Mouse (Mus musculus) stomach, embryonic 16.5 days (tissue): ENCODE measurements around the gene Pla2g4d. TPM values are rescaled to one million over a fixed set of nuclear protein-coding genes. Genes with fewer than 3 reads are reported as not detected.
"Not testable (repeated sequence)": the region's sequence is repeated elsewhere in the genome, so short reads cannot be mapped to it uniquely, and the experiment has no call there.

Experiments used
- ATAC-seq: fragments of 200-750 bp; cut with Nextera tagmentation; 2 replicates; pipeline ENCODE4 v1.8.0; 2017; ENCODE audit warnings: moderate number of reproducible peaks, moderate TSS enrichment; ENCODE audit not compliant: insufficient read depth, low FRiP score
- H3K27ac ChIP-seq: fragments of 300-500 bp; sonication (generic); 2 replicates; pipeline ENCODE4 v1.5.1; 2014; ENCODE audit warnings: low read length
- H3K27me3 ChIP-seq: fragments of 300-500 bp; sonication (generic); 2 replicates; pipeline ENCODE4 v1.6.1; 2014; ENCODE audit warnings: low read length, control low read depth, mixed read lengths; ENCODE audit not compliant: control insufficient read depth, insufficient read depth
- H3K36me3 ChIP-seq: fragments of 300-500 bp; sonication (generic); 2 replicates; pipeline ENCODE4 v1.6.1; 2014; ENCODE audit warnings: low read length; ENCODE audit not compliant: control insufficient read depth, insufficient read depth
- H3K4me1 ChIP-seq: fragments of 300-500 bp; sonication (generic); 2 replicates; pipeline ENCODE4 v1.6.1; 2014; ENCODE audit warnings: low read length, control low read depth, mixed read lengths; ENCODE audit not compliant: control insufficient read depth, insufficient read depth
- H3K4me2 ChIP-seq: fragments of 300-500 bp; sonication (generic); 2 replicates; pipeline ENCODE4 v1.6.1; 2014; ENCODE audit warnings: low read depth, low read length, mixed read lengths
- H3K4me3 ChIP-seq: fragments of 300-500 bp; sonication (generic); replicated peaks from 2 replicates; pipeline ENCODE4 v1.5.1; 2014; ENCODE audit warnings: mild to moderate bottlenecking, low read length
- H3K9ac ChIP-seq: fragments of 300-500 bp; sonication (generic); 2 replicates; pipeline ENCODE4 v1.6.1; 2014; ENCODE audit warnings: low read length
- H3K9me3 ChIP-seq: fragments of 300-500 bp; sonication (generic); replicated peaks from 2 replicates; pipeline ENCODE4 v1.6.1; 2016; ENCODE audit warnings: low read length, control low read depth; ENCODE audit not compliant: control insufficient read depth
- WGBS: fragments of 180-500 bp; shearing (Covaris S2); extraction: QIAGEN DNeasy Blood & Tissue Kit; methylation state at CpG from one replicate; pipeline ENCODE4 v1.1.7; 2014; 5-methylcytosine and 5-hydroxymethylcytosine counted together
- polyA plus RNA-seq: library from polyadenylated mRNA; unstranded; fragments of >200 nt; fragmentation: Nextera tagmentation; extraction: Ambion mirVana; gene quantifications from 2 replicates; pipeline ENCODE4 v1.2.1, GENCODE M21; 2015

Gene Pla2g4d
- polyA plus RNA-seq, 1 experiment from 2014 or later: 0.13 TPM

GRCm38 (mm10) chr2:120244679-120245420 is 44.1 kb downstream of the Pla2g4d start, which contains the start of gene Pla2g4e:
Gene Pla2g4e (minus strand): TSS chr2:120245335.
- H3K9me3 ChIP-seq: no peaks in the 10 kb centered on the region
- no peak within 1 kb of the TSS for H3K27ac ChIP-seq
- 0 out of 2 replicates have a peak, but pooled peaks cover 4% of the 10 kb centered on the region for H3K4me1 ChIP-seq
- H3K9ac ChIP-seq: peak within 1 kb of the TSS; percentile 43
- no peaks in the 10 kb centered on the region for H3K36me3 ChIP-seq
- peak within 1 kb of the TSS; percentile 83 for H3K4me2 ChIP-seq
- peak; percentile 77; the same call in 1 of the 2 replicates for ATAC-seq
- no peaks in the 10 kb centered on the region; the same call in 1 of the 2 replicates for H3K27me3 ChIP-seq
- H3K4me3 ChIP-seq: peak within 1 kb of the TSS; percentile 43
- 5% methylated on average over 27 of the region's 27 CpGs for WGBS

GRCm38 (mm10) chr2:120243995-120244394 is 45.0 kb downstream of the Pla2g4d start:
- Histone ChIP-seq H3K4me3 (no peak overlapping the region), H3K4me1 (0 out of 2 replicates have a peak, but pooled peaks cover 4% of the 10 kb centered on the region), H3K36me3 (no peaks in the 10 kb centered on the region), H3K27ac (no peak overlapping the region), H3K27me3 (no peaks in the 10 kb centered on the region; the same call in 1 of the 2 replicates), H3K9ac (no peak overlapping the region), H3K4me2 (no peak overlapping the region), H3K9me3 (no peaks in the 10 kb centered on the region)
- no peak for ATAC-seq
- 95% methylated on average over 2 of the region's 2 CpGs for WGBS

- no peaks in the 10 kb centered on the region for H3K9me3 ChIP-seq
- no peak overlapping the region for H3K27ac ChIP-seq
- H3K4me3 ChIP-seq: no peak overlapping the region
- WGBS: 76% methylated on average over 5 of the region's 5 CpGs
- no peaks in the 10 kb centered on the region; the same call in 1 of the 2 replicates for H3K27me3 ChIP-seq
- H3K36me3 ChIP-seq: no peaks in the 10 kb centered on the region
- H3K4me1 ChIP-seq: 0 out of 2 replicates have a peak, but pooled peaks cover 4% of the 10 kb centered on the region
- H3K9ac ChIP-seq: no peak overlapping the region
- H3K4me2 ChIP-seq: no peak overlapping the region
- no peak for ATAC-seq
These were observed 46.1 kb downstream of the Pla2g4d start for GRCm38 (mm10) chr2:120242791-120243467.

- not testable (repeated sequence) for H3K9ac ChIP-seq, H3K4me2 ChIP-seq, H3K27ac ChIP-seq, H3K27me3 ChIP-seq, ATAC-seq, H3K4me1 ChIP-seq, H3K36me3 ChIP-seq, H3K4me3 ChIP-seq, H3K9me3 ChIP-seq
- WGBS: 88% methylated on average over 8 of the region's 9 CpGs
These were observed 50.3 kb downstream of the Pla2g4d start for GRCm38 (mm10) chr2:120238733-120239132.

GRCm38 (mm10) chr2:120237784-120238183 is 51.2 kb downstream of the Pla2g4d start:
- Histone ChIP-seq H3K9ac (no peak overlapping the region), H3K36me3 (no peaks in the 10 kb centered on the region), H3K9me3 (no peaks in the 10 kb centered on the region), H3K4me1 (no peaks in the 10 kb centered on the region), H3K27ac (no peak overlapping the region), H3K4me3 (no peak overlapping the region), H3K4me2 (no peak overlapping the region), H3K27me3 (no peaks in the 10 kb centered on the region)
- 72% methylated on average over 5 of the region's 5 CpGs for WGBS
- no peak for ATAC-seq

- Histone ChIP-seq H3K4me1 (no peaks in the 10 kb centered on the region), H3K27ac (no peak overlapping the region), H3K4me2 (no peak overlapping the region), H3K36me3 (no peaks in the 10 kb centered on the region), H3K27me3 (no peaks in the 10 kb centered on the region), H3K9me3 (no peaks in the 10 kb centered on the region), H3K9ac (no peak overlapping the region), H3K4me3 (no peak overlapping the region)
- no peak for ATAC-seq
- WGBS: 84% methylated on average over 3 of the region's 3 CpGs
These were observed 52.9 kb downstream of the Pla2g4d start for GRCm38 (mm10) chr2:120235947-120236640.

GRCm38 (mm10) chr2:120235381-120235780 is 53.6 kb downstream of the Pla2g4d start:
- no peaks in the 10 kb centered on the region for H3K4me1 ChIP-seq
- H3K27me3 ChIP-seq: no peaks in the 10 kb centered on the region
- no peak overlapping the region for H3K4me2 ChIP-seq
- H3K36me3 ChIP-seq: no peaks in the 10 kb centered on the region
- no peak overlapping the region for H3K4me3 ChIP-seq
- 54% methylated on average over 3 of the region's 3 CpGs for WGBS
- ATAC-seq: no peak
- no peaks in the 10 kb centered on the region for H3K9me3 ChIP-seq
- H3K27ac ChIP-seq: no peak overlapping the region
- H3K9ac ChIP-seq: no peak overlapping the region

GRCm38 (mm10) chr2:120231642-120232041 is 57.4 kb downstream of the Pla2g4d start:
- no peak overlapping the region for H3K9ac ChIP-seq
- H3K27ac ChIP-seq: no peak overlapping the region
- H3K27me3 ChIP-seq: no peaks in the 10 kb centered on the region
- H3K36me3 ChIP-seq: no peaks in the 10 kb centered on the region
- no peaks in the 10 kb centered on the region for H3K4me1 ChIP-seq
- ATAC-seq: peak; percentile 92
- no peak overlapping the region for H3K4me3 ChIP-seq
- no peak overlapping the region for H3K4me2 ChIP-seq
- H3K9me3 ChIP-seq: no peaks in the 10 kb centered on the region
- WGBS: 46% methylated on average over 3 of the region's 3 CpGs
